Mouse (Mus musculus): ENCODE measurements around the gene Hist1h3c. TPM values are rescaled to one million over a fixed set of nuclear protein-coding genes. Genes with fewer than 3 reads are reported as not detected.

The Hist1h3c gene
- 1.2 TPM in 1 of 2 replicates, not detected in the other for polyA plus RNA-seq (2012; ENCODE audit: insufficient read depth, insufficient read length, missing spikeins)

DNA sequence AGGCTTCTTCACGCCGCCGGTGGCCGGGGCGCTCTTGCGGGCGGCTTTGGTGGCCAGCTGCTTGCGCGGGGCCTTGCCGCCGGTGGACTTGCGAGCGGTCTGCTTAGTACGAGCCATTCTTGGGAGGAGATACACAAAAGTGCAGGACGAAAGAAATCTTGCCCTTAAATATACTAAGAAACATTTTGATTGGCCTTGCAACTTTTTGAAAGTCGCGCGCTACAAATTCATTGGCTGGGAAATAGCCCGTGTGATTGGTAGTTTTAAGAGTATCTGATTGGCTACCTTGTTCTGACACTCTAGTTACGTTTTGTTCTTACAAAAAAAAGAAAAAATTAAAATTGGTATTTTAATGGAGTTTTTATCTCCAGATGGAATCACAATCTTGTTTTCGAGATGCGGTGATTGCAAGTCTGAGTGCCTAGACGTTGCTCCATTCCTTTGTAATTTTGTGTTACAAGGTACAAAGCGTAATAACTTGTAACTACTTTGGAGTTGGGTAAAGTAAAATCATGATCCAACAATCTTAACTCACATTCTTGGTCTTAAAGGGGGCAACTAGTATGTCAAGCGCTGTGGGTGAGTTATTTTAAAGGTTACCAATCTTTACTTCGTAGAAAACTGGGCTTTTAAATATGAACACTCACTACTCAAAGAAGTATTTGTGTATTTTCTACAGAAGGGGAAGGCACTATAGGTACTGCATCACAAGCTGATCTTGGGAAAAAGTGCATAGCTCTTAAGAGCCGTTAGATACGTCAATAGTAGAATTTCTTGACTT, at the start of gene Hist1h3c:
Hist1h3c (minus strand) TSS at position 222 of the 781 bp plus-strand sequence.
- Histone ChIP-seq H3K4me3 (ENCODE audit: insufficient read depth, low read length) (peak within 1 kb of the TSS; percentile 73), H3K4me1 (ENCODE audit: control insufficient read depth, insufficient read depth, low read length) (peaks cover 20% of the 10 kb centered on the region), H3K27ac (ENCODE audit: insufficient read depth, low read depth, low read length) (peak within 1 kb of the TSS; percentile 100)
- no peak for TF ChIP-seq CTCF (IDR thresholded peaks at IDR 0.05; ENCODE audit: low read depth, low read length)
- TF ChIP-seq POLR2A (IDR thresholded peaks at IDR 0.05; ENCODE audit: borderline replicate concordance, low read depth, low read length) = no peak

DNA sequence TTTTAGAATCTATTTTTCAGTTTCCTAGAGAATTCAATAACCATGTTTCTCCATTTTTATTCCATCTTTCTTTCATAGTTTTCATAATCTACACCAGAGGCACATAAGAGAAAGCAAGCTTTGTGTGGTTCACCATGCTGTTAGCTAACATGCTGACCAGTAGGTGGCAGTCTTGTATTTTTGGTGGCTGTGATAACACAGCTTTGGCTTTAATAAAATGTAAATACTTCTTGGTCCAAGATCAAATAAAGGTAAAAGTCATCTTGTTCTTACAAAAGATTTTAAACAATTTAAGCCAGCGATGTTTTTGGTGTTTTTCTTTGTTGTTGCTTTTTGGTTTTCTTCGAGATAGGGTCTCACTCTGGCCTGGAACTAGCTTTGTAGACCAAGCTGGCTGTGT, 47.1 kb upstream of the Hist1h3c start:
- TF ChIP-seq POLR2A (IDR thresholded peaks at IDR 0.05; ENCODE audit: borderline replicate concordance, low read depth, low read length) = no peak
- TF ChIP-seq CTCF (IDR thresholded peaks at IDR 0.05; ENCODE audit: low read depth, low read length) = no peak
- Histone ChIP-seq H3K4me1 (ENCODE audit: control insufficient read depth, insufficient read depth, low read length) (no peaks in the 10 kb centered on the region), H3K4me3 (ENCODE audit: insufficient read depth, low read length) (no peak overlapping the region), H3K27ac (ENCODE audit: insufficient read depth, low read depth, low read length) (no peak overlapping the region)

DNA sequence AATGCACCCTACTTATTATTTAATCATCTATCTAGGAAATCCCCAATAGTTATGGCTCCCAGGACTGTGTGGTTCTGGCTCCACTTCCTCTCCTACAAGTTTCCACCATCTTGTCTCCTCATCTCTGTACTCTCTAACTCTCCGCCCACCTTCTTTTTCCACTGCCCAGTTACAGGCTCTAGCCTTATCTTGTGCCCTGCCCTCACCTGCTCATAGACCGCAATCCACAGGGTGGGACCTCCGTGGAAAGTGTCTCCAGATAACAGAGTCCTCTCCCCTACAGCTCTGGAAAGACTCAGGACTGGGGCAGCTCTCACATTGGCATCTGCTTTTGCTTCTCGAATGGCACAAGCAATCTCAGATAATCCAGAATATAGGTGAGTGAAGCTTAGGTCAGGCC, 33.6 kb upstream of the Hist1h3c start:
- H3K4me1 ChIP-seq (ENCODE audit: control insufficient read depth, insufficient read depth, low read length) = peaks cover 2% of the 10 kb centered on the region; the same call in 1 of the 2 replicates
- no peak overlapping the region for H3K27ac ChIP-seq (ENCODE audit: insufficient read depth, low read depth, low read length)
- no peak overlapping the region for H3K4me3 ChIP-seq (ENCODE audit: insufficient read depth, low read length)
- TF ChIP-seq CTCF (IDR thresholded peaks at IDR 0.05; ENCODE audit: low read depth, low read length) = no peak
- no peak for TF ChIP-seq POLR2A (IDR thresholded peaks at IDR 0.05; ENCODE audit: borderline replicate concordance, low read depth, low read length)

DNA sequence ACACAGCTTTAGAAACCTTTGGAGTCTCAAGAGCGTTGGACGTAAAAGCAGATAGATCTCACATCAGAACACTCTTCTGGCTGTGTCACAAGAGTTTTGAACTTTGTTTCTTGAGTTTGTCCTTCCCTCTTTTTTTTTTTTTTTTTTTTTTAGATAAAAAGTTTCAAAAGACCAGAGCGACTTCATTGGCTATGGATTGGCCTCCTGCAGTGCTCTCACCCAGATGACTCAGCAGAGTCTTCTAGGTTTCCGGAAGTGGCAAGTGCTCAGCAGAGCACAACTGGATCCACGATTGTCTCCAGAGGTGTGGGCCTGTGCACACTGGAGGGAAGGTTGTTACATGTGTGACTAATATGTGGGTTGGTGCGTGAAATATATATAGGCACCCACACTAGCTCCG, 32.9 kb upstream of the Hist1h3c start:
- TF ChIP-seq POLR2A (IDR thresholded peaks at IDR 0.05; ENCODE audit: borderline replicate concordance, low read depth, low read length) = no peak
- TF ChIP-seq CTCF (IDR thresholded peaks at IDR 0.05; ENCODE audit: low read depth, low read length) = no peak

DNA sequence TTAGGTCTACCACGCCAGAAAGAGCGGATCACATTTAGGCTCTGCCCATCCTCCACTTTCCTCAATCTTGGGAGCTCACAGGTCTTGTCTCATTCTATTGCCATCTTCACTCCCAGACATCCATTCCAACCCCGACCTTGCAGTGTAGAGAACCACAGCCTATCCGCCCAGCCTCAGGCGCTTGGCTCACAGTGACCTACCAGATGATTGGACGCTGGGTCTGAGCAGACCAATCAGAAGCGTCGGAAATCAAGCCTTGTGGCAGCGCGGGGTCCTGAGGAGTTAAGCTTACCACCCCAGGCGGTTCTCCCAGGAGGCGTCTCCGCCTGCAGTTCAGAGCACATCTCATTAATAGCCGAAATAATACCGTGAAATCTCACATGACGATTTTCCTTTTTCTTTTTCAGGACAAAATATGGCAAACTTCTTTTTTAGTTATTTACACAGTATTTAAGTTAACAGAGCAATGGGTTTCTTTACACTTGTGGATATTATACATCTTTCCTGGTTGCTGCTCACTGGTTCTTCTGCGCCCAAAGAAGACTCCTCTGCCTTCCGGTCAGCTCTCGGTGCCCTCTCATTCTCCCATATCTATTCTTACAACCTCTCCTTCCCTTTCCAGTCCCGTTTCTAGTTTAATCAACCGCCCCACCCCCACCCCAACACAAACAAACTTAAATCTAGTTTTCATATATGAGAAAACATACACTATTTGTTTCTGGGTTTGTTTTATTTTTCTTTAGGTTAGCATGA, 27.3 kb upstream of the Hist1h3c start:
- Histone ChIP-seq H3K4me1 (ENCODE audit: control insufficient read depth, insufficient read depth, low read length) (peaks cover 9% of the 10 kb centered on the region), H3K4me3 (ENCODE audit: insufficient read depth, low read length) (no peak overlapping the region), H3K27ac (ENCODE audit: insufficient read depth, low read depth, low read length) (no peak overlapping the region)
- TF ChIP-seq POLR2A (IDR thresholded peaks at IDR 0.05; ENCODE audit: borderline replicate concordance, low read depth, low read length) (no peak), CTCF (IDR thresholded peaks at IDR 0.05; ENCODE audit: low read depth, low read length) (no peak)

More for the DNA sequence above, 32.9 kb upstream of the Hist1h3c start:
- Histone ChIP-seq H3K27ac (ENCODE audit: insufficient read depth, low read depth, low read length) (no peak overlapping the region), H3K4me3 (ENCODE audit: insufficient read depth, low read length) (no peak overlapping the region), H3K4me1 (ENCODE audit: control insufficient read depth, insufficient read depth, low read length) (peaks cover 2% of the 10 kb centered on the region; the same call in 1 of the 2 replicates)

DNA sequence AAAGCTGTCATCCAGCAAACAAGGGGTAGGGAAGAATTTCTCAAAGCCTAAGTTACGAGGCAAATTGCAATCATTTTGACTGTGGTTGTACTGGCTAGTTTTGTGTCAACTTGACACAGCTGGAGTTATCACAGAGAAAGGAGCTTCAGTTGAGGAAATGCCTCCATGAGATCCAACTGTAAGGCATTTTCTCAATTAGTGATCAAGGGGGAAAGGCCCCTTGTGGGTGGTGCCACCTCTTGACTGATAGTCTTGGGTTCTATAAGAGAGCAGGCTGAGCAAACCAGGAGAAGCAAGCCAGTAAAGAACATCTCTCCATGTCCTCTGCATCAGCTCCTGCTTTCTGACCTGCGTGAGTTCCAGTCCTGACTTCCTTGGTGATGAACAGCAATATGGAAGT, 24.2 kb upstream of the Hist1h3c start, which contains the start of gene Trim38:
Trim38 (plus strand) TSS at position 301 of the 400 bp plus-strand sequence.
- Histone ChIP-seq H3K4me1 (ENCODE audit: control insufficient read depth, insufficient read depth, low read length) (peaks cover 12% of the 10 kb centered on the region), H3K27ac (ENCODE audit: insufficient read depth, low read depth, low read length) (peak within 1 kb of the TSS; percentile 83), H3K4me3 (ENCODE audit: insufficient read depth, low read length) (peak within 1 kb of the TSS; percentile 7; the same call in 1 of the 2 replicates)

DNA sequence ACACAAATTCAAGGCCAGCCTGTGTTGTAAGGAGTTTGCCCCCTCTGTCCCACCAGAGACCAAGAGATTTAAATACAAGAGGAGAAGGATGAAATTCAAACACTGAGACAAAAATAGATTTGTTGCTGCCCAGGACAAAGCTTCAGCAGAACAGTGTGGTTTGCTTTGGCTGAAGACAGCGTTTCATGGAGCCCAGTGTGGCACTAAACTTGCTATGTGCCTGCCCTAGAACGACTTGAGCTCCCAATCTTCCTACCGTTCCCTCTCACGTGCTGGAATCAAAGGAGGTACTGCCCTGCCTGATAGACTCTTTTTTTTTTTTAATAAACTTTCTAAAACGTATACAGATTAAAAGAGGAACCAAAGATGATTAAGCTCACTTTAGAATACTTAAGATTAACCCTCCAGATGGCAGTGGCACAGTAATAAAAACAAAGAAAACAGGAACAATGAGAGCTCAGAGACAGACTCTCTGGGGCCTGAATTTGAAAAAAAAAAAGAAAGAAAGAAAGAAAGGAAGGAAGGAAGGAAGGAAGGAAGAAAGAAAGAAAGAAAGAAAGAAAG, 23.5 kb upstream of the Hist1h3c start:
- TF ChIP-seq POLR2A (IDR thresholded peaks at IDR 0.05; ENCODE audit: borderline replicate concordance, low read depth, low read length) (no peak), CTCF (IDR thresholded peaks at IDR 0.05; ENCODE audit: low read depth, low read length) (no peak)
- peaks cover 17% of the 10 kb centered on the region for H3K4me1 ChIP-seq (ENCODE audit: control insufficient read depth, insufficient read depth, low read length)
- H3K27ac ChIP-seq (ENCODE audit: insufficient read depth, low read depth, low read length) = peak overlapping the region; percentile 83
- peak overlapping the region; percentile 7; the same call in 1 of the 2 replicates for H3K4me3 ChIP-seq (ENCODE audit: insufficient read depth, low read length)

DNA sequence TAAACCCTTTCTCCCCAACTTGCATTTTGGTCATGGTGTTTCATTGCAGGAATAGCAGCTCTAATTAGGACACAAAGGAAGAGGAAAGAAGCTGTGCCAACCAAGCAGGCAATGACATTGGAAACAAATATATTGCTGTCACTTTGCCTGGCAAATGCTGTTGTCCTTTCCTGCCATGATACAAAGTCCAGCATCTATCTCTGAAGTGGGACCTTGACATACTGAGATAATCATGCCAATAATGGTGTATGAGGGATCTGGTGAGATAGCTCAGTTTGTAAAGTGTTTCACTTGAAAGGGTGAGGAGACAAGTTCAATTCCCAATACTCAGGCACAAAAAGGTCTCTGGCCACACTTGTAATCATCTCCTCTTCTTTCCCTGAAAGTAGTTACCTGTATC, 21.4 kb upstream of the Hist1h3c start:
- H3K27ac ChIP-seq (ENCODE audit: insufficient read depth, low read depth, low read length) = no peak overlapping the region
- no peak overlapping the region for H3K4me3 ChIP-seq (ENCODE audit: insufficient read depth, low read length)
- peaks cover 25% of the 10 kb centered on the region for H3K4me1 ChIP-seq (ENCODE audit: control insufficient read depth, insufficient read depth, low read length)
- TF ChIP-seq CTCF (IDR thresholded peaks at IDR 0.05; ENCODE audit: low read depth, low read length) (no peak), POLR2A (IDR thresholded peaks at IDR 0.05; ENCODE audit: borderline replicate concordance, low read depth, low read length) (no peak)

DNA sequence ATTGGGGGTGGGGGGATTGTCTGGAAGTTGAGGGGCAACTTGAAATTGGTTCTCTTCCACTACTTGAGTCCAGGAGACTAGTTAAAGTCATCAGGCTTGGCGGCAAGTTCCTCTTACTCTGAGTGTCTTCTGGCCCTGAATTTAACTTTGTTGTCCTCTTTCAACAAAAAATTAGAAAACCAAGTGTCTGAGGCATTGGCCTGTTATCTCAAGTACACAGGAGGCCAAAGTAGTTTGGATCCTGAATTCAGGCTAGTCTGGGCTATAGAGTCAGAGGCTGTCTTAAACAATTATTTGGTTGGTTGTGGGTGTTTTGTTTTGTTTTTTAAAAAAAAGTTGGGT, 19.7 kb upstream of the Hist1h3c start:
- Histone ChIP-seq H3K27ac (ENCODE audit: insufficient read depth, low read depth, low read length) (no peak overlapping the region), H3K4me1 (ENCODE audit: control insufficient read depth, insufficient read depth, low read length) (peaks cover 28% of the 10 kb centered on the region), H3K4me3 (ENCODE audit: insufficient read depth, low read length) (no peak overlapping the region)
- TF ChIP-seq CTCF (IDR thresholded peaks at IDR 0.05; ENCODE audit: low read depth, low read length) (no peak), POLR2A (IDR thresholded peaks at IDR 0.05; ENCODE audit: borderline replicate concordance, low read depth, low read length) (no peak)

Data from bone marrow macrophage, adult 2 months (primary cell).